Mouse (Mus musculus) liver, embryonic 14.5 days (tissue): Measurements from ENCODE around the gene Celf2.
"Not testable (repeated sequence)": the region's sequence is repeated elsewhere in the genome, so short reads cannot be mapped to it uniquely, and the experiment has no call there.

Experiments used
- CTCF ChIP-seq: IDR thresholded peaks from 2 replicates; pipeline ENCODE4 v1.5.1; 2016; ENCODE audit warnings: antibody characterized with exemption, low read depth, control low read depth
- EP300 ChIP-seq: IDR thresholded peaks from 2 replicates; pipeline ENCODE4 v1.6.1; 2016; ENCODE audit warnings: antibody characterized with exemption, low read depth

GRCm38 (mm10) chr2:7262668-7263067 is 246.7 kb downstream of the Celf2 start:
- TF ChIP-seq CTCF, EP300: not testable (repeated sequence)
